Mouse (Mus musculus) erythroblast, embryonic 14.5 days (primary cell): Measurements from ENCODE around the gene Mettl17.

ENCODE experiments used
- GATA1 ChIP-seq: IDR thresholded peaks from 2 replicates; pipeline ENCODE4 v1.6.1; 2012; ENCODE audit warnings: low read length, inconsistent platforms, mixed read lengths
- TAL1 ChIP-seq: IDR thresholded peaks from 3 replicates; pipeline ENCODE4 v1.6.1; 2012; ENCODE audit warnings: low read length, inconsistent platforms, mixed read lengths

DNA sequence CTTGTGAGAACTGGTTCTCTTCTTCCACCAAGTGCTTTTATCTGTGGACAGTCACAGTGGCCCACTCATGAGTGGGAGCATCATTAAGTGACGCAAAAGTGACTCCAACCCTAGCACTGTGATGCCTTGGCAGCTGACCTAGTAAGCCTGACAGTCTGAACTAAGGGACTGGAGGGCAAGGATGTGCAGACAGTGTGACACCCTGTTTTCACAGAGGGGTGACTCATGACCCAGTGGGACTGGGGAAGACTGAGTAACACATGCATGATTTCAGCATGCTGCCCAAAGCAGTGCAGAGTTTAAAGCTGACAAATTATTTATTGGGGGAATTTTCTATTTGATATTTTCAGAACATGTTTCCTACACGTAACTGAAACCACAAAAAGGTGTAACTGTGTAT, 13.9 kb upstream of the Mettl17 start:
- TF ChIP-seq GATA1, result no peak
- TF ChIP-seq TAL1, result no peak
